Mouse (Mus musculus) lung, postnatal 25 days (tissue): Measurements from ENCODE around the gene Ncdn.

ENCODE experiments used
- DNase-seq: peaks from one replicate; pipeline ENCODE4 v3.0.0; 2022; ENCODE audit warnings: low spot score

The Ncdn gene

GRCm38 (mm10) chr4:126707439-126707826 is 45.8 kb downstream of the Ncdn start:
- DNase-seq = no peak

- DNase-seq = no peak
Measured at GRCm38 (mm10) chr4:126706630-126707438, 46.4 kb downstream of the Ncdn start.

GRCm38 (mm10) chr4:126696908-126697307 is 56.3 kb downstream of the Ncdn start:
- no peak for DNase-seq
